Mouse (Mus musculus) thymus, postnatal 14 days (tissue): ENCODE data around the gene Mycbpap.

Experiments used
- DNase-seq: peaks from one replicate; pipeline ENCODE4 v3.0.0; 2021

Gene Mycbpap

DNA sequence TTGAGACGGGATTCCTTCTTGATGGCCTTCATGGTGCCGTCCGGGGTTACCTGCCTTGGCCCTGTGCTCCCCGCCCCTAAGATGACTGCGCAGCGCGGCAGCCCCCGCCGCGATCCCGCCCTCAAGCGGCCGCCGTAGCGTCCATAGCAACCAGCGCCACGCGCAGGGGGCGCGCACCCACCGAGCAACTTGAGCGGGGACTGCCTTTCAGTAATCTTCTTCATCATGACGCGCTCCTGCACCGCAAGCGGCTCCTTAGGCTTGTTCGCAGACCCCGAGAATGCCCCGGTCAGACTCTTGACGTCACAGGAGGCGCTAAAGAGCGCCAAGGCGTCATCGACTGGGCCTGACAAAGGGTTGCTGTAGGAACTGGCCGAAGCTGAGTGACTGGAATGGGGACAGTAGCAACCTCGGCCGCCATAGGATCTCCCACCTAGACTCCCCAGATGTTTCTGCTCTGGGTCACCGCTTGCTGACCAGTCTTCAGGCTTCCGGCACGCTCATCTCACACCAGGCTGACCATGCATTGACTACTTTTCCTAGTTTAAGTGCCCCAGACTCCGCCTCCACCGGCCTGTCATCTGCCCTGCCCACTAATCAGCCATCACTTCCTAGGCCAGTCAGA, at the start of gene Mycbpap:
Gene Mycbpap (minus strand): TSS at position 524 of the 625 bp plus-strand sequence.
- DNase-seq, result peak; percentile 39

GRCm38 (mm10) chr11:94570612-94571011, 49.1 kb upstream of the Mycbpap start:
- DNase-seq, result peak; percentile 82

- no peak for DNase-seq
Measured at GRCm38 (mm10) chr11:94567326-94567725, 45.8 kb upstream of the Mycbpap start.

DNA sequence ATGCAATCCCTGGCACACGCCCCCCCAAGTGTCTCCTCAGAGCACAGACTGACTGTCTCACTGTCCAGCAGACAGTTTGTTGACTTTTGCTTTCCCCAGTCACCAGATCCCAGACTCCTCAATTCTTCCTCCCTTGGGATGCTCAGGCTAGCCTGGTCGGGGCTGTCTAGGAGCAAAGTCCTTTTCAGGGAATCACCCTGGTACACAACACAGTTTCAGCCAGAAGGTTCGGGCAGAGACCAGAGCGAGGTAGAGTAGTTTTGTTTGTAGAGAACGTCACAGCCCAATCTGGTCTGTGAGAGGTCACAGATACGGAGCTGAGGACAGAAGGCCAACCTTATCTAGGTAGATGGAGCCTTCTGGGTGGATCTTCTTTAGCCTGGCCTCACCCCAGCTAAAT, 45.0 kb upstream of the Mycbpap start:
- no peak for DNase-seq

GRCm38 (mm10) chr11:94565151-94565479, 43.6 kb upstream of the Mycbpap start:
- DNase-seq, result peak; percentile 36

GRCm38 (mm10) chr11:94564437-94565150, 43.1 kb upstream of the Mycbpap start, which contains the start of gene Chad:
Chad (plus strand) TSS chr11:94565047.
- DNase-seq, result peak; percentile 50

DNA sequence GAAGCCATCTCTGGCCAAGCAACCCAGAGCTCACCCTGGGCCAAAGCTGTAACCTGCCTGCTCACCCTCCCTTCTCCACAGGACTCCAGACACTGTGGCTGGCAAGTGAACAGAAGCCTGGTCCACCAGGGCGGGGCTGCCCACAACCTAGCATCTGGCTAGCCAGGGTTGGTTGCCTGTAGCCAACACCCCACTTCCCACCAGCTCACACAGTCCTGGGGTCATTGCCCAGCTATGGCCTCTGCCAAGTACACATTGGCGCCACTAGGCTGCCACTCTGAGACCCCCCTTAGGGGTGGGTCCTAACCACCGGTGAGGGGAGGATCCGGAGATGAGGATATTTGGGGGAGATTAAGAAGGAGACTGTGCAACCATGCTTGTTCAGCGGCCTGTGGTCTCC, 42.3 kb upstream of the Mycbpap start:
- DNase-seq, result no peak

GRCm38 (mm10) chr11:94563383-94563782, 41.8 kb upstream of the Mycbpap start:
- DNase-seq, result no peak

GRCm38 (mm10) chr11:94558226-94558625, 36.7 kb upstream of the Mycbpap start:
- no peak for DNase-seq

- no peak for DNase-seq
Measured at GRCm38 (mm10) chr11:94550442-94550744, 28.9 kb upstream of the Mycbpap start.

GRCm38 (mm10) chr11:94549691-94550441, 28.3 kb upstream of the Mycbpap start:
- no peak for DNase-seq

GRCm38 (mm10) chr11:94548888-94549690, 27.5 kb upstream of the Mycbpap start, which contains the start of gene Rsad1:
Rsad1 (minus strand) TSS chr11:94549255.
- peak; percentile 93 for DNase-seq

- peak; percentile 44 for DNase-seq
Measured at GRCm38 (mm10) chr11:94548041-94548784, 26.7 kb upstream of the Mycbpap start.

- DNase-seq, result no peak
Measured at GRCm38 (mm10) chr11:94547271-94547670, 25.7 kb upstream of the Mycbpap start.

- no peak for DNase-seq
Measured at GRCm38 (mm10) chr11:94546381-94546780, 24.8 kb upstream of the Mycbpap start.

DNA sequence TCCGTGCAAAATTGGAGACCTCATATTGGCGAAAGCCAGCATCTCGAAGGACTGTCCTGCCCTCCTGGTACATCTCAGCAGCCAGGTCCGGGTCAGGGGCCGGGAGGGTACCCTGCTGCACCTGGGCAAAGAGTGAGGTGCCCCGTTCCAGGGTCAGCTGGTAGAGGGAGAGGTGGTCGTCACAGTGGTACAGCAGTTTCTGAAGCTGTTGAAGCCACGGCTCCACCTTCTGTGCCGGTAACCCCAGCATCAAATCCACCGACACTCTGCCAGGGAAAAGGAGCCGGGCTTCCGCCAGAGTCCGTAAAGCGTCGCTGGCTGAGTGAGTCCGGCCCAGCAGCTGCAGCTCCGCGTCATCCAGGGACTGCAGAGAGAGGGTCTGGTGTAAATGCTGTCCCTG, 22.9 kb upstream of the Mycbpap start:
- DNase-seq, result no peak

- peak; percentile 53 for DNase-seq
Measured at GRCm38 (mm10) chr11:94543932-94544331, 22.4 kb upstream of the Mycbpap start.

GRCm38 (mm10) chr11:94543344-94543743, 21.8 kb upstream of the Mycbpap start:
- no peak for DNase-seq

DNA sequence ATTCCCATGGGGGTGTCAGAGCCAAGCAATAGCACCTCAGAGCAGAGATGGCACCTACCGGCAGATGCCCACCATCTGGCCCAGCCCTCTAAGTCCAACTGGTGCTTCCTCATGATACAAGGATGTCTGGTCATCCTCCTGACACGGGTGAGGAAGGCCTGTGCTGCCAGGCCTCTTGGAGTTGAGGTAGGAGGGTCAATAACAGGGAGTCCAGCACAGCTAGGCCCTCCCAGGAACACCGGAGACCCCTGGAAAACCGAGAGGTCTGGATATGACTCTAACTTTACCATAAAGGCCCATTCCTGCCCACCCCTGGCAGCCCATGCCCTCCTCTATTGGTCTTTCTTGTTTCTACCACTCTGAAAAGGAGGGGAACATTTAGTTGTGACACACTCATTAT, 20.9 kb upstream of the Mycbpap start:
- no peak for DNase-seq

DNA sequence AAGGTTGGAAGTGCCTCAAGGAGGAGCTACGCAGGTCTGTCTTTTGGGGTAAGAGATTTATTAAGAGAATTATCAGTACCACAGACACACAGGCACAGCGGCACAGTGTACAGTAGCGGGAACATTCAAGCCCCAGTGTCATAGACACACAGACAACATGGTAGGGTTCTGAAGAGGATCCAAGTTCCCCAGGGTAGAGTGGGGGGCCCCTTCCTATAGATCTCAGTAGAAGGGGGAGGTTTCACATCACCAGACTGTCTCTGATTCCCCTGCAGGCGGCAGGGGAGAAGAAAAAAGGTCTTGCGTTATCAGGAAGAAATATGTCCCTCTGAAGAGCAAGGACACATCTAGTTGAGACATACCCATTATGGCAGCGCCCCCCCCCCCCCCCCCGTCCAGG, 18.2 kb upstream of the Mycbpap start:
- DNase-seq, result no peak

DNA sequence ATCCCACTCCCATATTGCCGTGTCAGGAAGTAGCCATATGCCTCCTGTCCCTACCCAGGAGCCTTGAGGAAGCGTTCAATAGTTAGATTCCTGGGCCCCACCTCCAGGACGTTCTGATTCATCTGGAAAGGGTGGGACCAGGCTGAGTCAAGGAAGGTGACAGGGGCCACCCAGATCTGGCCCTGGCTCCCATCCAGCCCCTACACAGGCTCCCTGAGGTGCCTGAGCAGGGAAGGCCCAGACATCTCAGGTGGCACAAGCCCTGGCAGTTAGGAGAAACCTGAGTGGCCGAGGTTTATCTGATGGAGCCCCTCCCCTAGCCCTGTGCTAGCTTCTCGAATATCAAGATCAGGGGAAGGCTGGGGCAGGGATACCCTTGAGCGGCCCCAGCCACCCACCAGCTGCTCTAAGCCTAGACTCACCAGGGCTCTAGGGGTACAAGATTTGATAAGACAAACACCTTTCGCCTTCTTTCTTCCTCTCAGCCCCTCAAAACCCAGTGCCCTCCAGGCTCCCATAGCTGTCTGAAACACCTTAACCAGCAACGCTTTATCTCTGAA, 17.3 kb upstream of the Mycbpap start:
- no peak for DNase-seq

DNA sequence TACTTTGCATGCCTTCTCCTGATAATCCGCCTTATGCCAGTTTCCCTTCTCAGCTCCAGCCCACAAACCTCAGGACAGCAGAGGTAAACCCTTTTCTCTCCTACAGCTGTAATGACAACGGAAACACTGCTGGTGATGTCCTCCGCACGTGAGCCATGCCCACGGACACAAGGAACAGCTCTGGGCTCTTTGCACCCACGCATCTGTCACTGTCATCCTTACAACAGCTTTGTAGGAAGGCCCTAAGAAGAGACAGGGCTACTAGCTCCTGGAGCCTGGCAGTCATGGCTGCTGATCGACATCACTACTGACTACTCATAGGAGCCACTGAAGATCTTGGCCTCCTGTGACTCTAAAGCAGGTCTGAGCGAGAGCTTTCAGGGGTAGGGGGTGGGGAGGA, 11.6 kb upstream of the Mycbpap start:
- DNase-seq, result no peak
